Mouse (Mus musculus) erythroblast, embryonic 14.5 days (primary cell): ENCODE measurements around the gene Irs1.

ENCODE experiments used
- GATA1 ChIP-seq: IDR thresholded peaks from 2 replicates; pipeline ENCODE4 v1.6.1; 2012; ENCODE audit warnings: low read length, inconsistent platforms, mixed read lengths
- TAL1 ChIP-seq: IDR thresholded peaks from 3 replicates; pipeline ENCODE4 v1.6.1; 2012; ENCODE audit warnings: low read length, inconsistent platforms, mixed read lengths

DNA sequence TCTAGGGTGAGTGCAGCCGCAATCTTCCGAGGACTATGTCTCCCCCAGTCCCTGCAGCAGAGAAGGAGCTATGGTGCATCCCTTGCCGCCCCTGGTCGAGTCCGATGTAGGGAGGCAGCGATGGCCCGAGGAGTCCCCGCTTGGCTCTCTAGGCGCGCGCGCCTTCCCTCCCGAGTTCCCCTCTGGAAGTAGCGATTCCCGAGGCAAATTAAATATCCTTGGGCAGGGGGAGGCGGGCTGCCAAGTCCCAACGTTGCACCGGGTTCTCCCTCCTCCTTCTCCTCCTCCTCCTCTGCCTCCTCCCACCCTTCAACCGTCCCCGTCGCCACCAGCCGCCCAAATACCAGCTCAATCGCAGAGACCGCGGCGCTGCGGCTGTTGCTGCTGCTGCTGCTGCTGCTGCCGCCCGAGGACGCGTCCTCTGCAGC, 479 bp downstream of the Irs1 start:
- TF ChIP-seq GATA1 (no peak), TAL1 (no peak)
